Mouse (Mus musculus) intestine, embryonic 14.5 days (tissue): Measurements from ENCODE around the gene Tnfsf13b. TPM values are rescaled to one million over a fixed set of nuclear protein-coding genes. Genes with fewer than 3 reads are reported as not detected.
A peak's percentile ranks its signal among the peaks of the same experiment; 100 is the strongest.

Experiments
- ATAC-seq: fragments of 200-750 bp; cut with Nextera tagmentation; replicated peaks from 2 replicates; pipeline ENCODE4 v1.8.0; 2017; ENCODE audit warnings: low read depth, moderate number of reproducible peaks, moderate TSS enrichment, moderate library complexity; ENCODE audit not compliant: low FRiP score, low TSS enrichment
- DNase-seq: peaks from one replicate; pipeline ENCODE4 v3.0.0-alpha.2; 2018; ENCODE audit warnings: low spot score
- H3K27ac ChIP-seq: fragments of 300-500 bp; sonication (generic); 2 replicates; pipeline ENCODE4 v1.5.1; 2014; ENCODE audit warnings: low read depth, mild to moderate bottlenecking, control low read depth
- H3K27me3 ChIP-seq: fragments of 300-500 bp; sonication (generic); replicated peaks from 2 replicates; pipeline ENCODE4 v1.6.1; 2014; ENCODE audit warnings: low read length, control low read depth; ENCODE audit not compliant: control insufficient read depth, insufficient read depth
- H3K36me3 ChIP-seq: fragments of 300-500 bp; sonication (generic); 2 replicates; pipeline ENCODE4 v1.6.1; 2014; ENCODE audit warnings: low read length, control low read depth; ENCODE audit not compliant: control insufficient read depth, insufficient read depth
- H3K4me1 ChIP-seq: fragments of 300-500 bp; sonication (generic); replicated peaks from 2 replicates; pipeline ENCODE4 v1.6.1; 2014; ENCODE audit warnings: low read length, control low read depth, mixed read lengths; ENCODE audit not compliant: control insufficient read depth, insufficient read depth
- H3K4me2 ChIP-seq: fragments of 300-500 bp; sonication (generic); 2 replicates; pipeline ENCODE4 v1.6.1; 2014; ENCODE audit warnings: low read length
- H3K4me3 ChIP-seq: fragments of 300-500 bp; sonication (generic); 2 replicates; pipeline ENCODE4 v1.5.1; 2014; ENCODE audit warnings: low read depth, low read length, control low read depth, mixed read lengths
- H3K9ac ChIP-seq: fragments of 300-500 bp; sonication (generic); 2 replicates; pipeline ENCODE4 v1.6.1; 2014; ENCODE audit warnings: mild to moderate bottlenecking, low read length
- H3K9me3 ChIP-seq: fragments of 300-500 bp; sonication (generic); 2 replicates; pipeline ENCODE4 v1.6.1; 2016; ENCODE audit warnings: low read length, control low read depth; ENCODE audit not compliant: control insufficient read depth
- WGBS: fragments of 180-500 bp; shearing (Covaris S2); extraction: QIAGEN DNeasy Blood & Tissue Kit; methylation state at CpG from one replicate; pipeline ENCODE4 v1.1.7; 2014; 5-methylcytosine and 5-hydroxymethylcytosine counted together
- polyA plus RNA-seq: library from polyadenylated mRNA; unstranded; fragments of >200 nt; fragmentation: Nextera tagmentation; extraction: Ambion mirVana; gene quantifications from 2 replicates; pipeline ENCODE4 v1.2.1, GENCODE M21; 2014

Tnfsf13b gene
- polyA plus RNA-seq, result 0.55 and 0.80 TPM in 2 replicates

DNA sequence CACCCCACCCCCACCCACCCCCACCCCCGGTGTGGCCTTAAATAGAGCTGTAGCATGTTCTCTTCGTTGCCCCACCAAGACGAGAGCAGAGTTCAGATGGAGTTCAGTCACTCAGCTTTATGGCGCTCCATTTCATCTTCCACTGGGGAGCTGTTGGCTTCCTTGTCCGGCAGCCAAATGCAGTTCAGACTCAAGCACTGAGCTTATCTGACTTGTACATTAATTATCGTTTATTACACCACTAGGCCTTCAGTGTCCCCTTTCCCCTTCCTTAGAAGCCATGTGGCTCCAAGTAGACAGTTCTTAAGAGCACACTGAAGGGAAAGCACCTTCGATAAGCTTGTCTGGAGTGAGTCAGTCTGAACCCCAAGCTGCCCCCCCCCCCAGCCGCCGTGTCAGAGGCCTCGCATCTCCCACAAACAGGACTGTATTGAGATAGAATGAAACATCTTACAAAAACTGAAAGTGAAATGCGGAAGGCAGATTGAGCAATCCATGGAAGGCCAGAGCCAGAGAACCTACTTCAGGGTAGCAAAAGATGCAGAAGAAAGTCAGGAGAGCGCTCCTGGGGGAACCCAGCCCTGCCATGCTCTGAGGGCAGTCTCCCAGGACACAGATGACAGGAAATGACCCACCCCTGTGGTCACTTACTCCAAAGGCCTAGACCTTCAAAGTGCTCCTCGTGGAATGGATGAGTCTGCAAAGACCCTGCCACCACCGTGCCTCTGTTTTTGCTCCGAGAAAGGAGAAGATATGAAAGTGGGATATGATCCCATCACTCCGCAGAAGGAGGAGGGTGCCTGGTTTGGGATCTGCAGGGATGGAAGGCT lies at the start of gene Tnfsf13b:
Tnfsf13b (plus strand) TSS at position 312 of the 830 bp plus-strand sequence.
- H3K9me3 ChIP-seq, result no peaks in the 10 kb centered on the region
- H3K4me2 ChIP-seq, result peak within 1 kb of the TSS; percentile 72
- H3K27ac ChIP-seq, result no peak within 1 kb of the TSS
- ATAC-seq (peak; percentile 77), DNase-seq (peak; percentile 53)
- peaks cover 8% of the 10 kb centered on the region for H3K4me1 ChIP-seq
- H3K4me3 ChIP-seq, result peak within 1 kb of the TSS; percentile 25
- 52% methylated on average over 16 of the region's 16 CpGs for WGBS
- no peaks in the 10 kb centered on the region for H3K27me3 ChIP-seq
- H3K36me3 ChIP-seq, result no peaks in the 10 kb centered on the region
- no peak within 1 kb of the TSS for H3K9ac ChIP-seq

DNA sequence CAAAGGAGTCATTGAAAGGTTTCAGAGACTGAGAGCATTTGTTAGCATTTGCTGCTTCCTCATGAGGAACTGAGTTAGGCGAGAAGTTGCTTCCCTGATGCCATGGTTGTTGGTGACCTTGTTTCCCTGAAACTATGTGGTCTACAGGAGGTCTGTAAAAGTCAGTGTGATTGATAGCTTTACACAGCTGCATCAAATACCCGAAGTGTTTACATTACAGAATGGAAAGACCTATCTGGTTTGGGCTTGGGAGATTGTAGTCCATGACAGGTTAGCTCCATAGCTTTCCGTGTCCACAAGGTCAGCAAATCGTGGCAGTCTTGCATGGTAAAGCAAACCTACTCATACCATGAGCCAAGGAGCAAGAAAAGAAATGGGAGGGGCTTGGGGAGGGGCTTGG lies 47.9 kb upstream of the Tnfsf13b start:
- DNase-seq (no peak), ATAC-seq (no peak)
- H3K4me1 ChIP-seq, result no peaks in the 10 kb centered on the region
- H3K27ac ChIP-seq, result no peak overlapping the region
- H3K9me3 ChIP-seq, result no peaks in the 10 kb centered on the region
- no peaks in the 10 kb centered on the region for H3K36me3 ChIP-seq
- no peak overlapping the region for H3K4me2 ChIP-seq
- H3K27me3 ChIP-seq, result no peaks in the 10 kb centered on the region
- 50% methylated on average over 4 of the region's 4 CpGs for WGBS
- H3K9ac ChIP-seq, result no peak overlapping the region
- no peak overlapping the region for H3K4me3 ChIP-seq

DNA sequence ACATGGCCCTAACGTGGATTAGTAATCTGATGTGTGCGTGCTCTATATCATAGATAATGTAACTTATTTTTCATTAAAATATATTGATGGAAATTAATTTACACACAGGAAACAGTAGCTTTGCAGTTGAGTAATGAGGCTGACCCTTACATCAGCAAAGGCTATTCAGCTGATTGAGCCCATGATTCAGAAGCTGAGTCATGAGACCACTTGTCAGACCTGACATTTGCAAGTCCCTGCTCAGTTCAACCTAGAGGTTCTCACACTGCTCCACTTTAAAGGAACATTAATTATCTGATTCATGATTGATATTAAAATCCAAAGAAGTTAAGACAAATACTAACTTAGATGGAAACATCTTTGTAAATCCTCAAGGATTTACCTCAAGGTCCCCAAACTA lies 46.3 kb upstream of the Tnfsf13b start:
- Histone ChIP-seq H3K27me3 (no peaks in the 10 kb centered on the region), H3K27ac (no peak overlapping the region), H3K9me3 (no peaks in the 10 kb centered on the region), H3K4me2 (no peak overlapping the region), H3K9ac (no peak overlapping the region), H3K36me3 (no peaks in the 10 kb centered on the region), H3K4me1 (no peaks in the 10 kb centered on the region), H3K4me3 (no peak overlapping the region)
- ATAC-seq, result no peak
- 90% methylated on average over 2 of the region's 2 CpGs for WGBS
- DNase-seq, result no peak

DNA sequence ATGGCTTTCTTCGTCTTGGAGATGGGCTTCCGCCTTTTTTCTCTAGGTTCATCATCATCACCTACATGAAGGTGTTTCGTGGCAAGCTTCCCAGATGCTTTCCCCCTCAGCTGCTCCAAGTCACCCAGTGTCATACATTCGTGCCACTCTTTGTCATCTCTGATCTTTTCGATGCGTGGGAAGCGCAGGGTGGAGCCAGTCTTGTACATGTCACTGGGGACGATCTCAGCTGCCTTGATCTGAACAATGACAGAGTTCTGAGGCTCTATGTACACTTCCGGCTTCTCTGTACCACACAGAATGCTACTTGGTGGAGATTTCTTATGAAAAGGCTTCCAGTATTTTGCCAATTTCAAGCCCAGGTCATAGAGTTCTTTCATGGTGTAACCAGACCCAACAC lies 34.4 kb upstream of the Tnfsf13b start:
- no peaks in the 10 kb centered on the region for H3K9me3 ChIP-seq
- no peak overlapping the region for H3K27ac ChIP-seq
- no peak for ATAC-seq
- 97% methylated on average over 9 of the region's 9 CpGs for WGBS
- no peak overlapping the region for H3K4me3 ChIP-seq
- no peaks in the 10 kb centered on the region for H3K27me3 ChIP-seq
- H3K9ac ChIP-seq, result no peak overlapping the region
- H3K4me2 ChIP-seq, result no peak overlapping the region
- DNase-seq, result no peak
- H3K4me1 ChIP-seq, result peaks cover 9% of the 10 kb centered on the region; the same call in 1 of the 2 replicates
- H3K36me3 ChIP-seq, result peaks cover 37% of the 10 kb centered on the region

DNA sequence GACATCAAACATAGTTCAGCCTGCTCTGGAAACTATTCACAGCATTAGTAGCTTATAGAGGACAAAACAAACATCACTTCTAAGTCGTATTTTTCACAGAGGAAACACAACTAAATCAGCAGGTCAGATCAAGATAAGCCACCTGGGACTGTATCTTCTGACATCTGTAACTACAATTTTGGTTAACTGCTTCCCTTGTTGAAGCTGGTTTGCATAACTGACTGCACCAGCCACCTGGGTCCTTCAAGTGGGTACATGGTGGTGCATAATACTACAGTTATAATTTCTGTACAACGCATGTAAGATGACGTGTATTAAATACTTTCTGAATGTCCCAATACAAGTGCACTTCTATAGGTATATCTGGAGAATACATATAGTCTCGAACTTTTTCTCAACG lies 31.0 kb upstream of the Tnfsf13b start:
- Histone ChIP-seq H3K4me2 (peak overlapping the region; percentile 74), H3K9ac (peak overlapping the region; percentile 49)

DNA sequence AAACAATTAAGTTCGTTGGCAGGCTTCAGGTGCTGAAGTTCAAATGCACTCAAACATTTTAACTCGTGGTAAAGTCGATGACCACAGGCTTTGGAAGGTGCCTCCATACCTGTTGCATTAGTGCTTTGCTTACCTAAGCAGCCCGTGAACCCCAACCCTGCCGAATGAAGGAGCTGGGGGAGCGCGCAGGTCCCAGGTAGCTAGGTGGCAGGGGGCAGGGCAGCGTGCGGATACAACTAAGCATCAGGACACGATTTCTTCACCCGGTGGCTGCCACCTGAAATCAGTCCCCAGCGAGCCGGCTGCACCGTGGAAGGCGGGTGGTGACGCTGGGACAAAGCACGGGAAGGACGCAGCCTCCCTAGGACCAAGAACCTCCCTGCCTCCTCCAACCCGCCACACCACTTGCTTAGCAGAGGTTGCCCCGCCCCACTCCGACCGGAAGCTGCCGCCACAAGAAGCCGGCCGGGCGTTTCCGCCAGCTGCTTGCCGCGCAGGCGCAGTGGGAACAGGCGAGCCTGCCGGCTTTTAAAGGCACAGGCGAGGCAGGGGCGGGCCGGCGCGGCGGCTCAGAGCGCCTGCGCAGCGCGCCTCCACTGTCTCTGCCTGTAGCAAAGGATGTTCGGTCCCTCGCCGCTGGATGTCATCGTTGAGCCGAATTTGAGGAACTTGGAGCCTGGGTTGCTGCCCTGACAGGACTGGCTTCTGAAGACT lies 30.2 kb upstream of the Tnfsf13b start:
- peaks cover 25% of the 10 kb centered on the region for H3K36me3 ChIP-seq
- ATAC-seq (peak; percentile 94), DNase-seq (peak; percentile 95)
- H3K27me3 ChIP-seq, result no peaks in the 10 kb centered on the region
- under 1% methylated on average over 47 of the region's 47 CpGs for WGBS
- H3K9ac ChIP-seq, result peak overlapping the region; percentile 49
- peak overlapping the region; percentile 74 for H3K4me2 ChIP-seq
- H3K9me3 ChIP-seq, result no peaks in the 10 kb centered on the region
- H3K4me3 ChIP-seq, result peak overlapping the region; percentile 73
- H3K27ac ChIP-seq, result no peak overlapping the region; the same call in 1 of the 2 replicates
- peaks cover 29% of the 10 kb centered on the region for H3K4me1 ChIP-seq

More for the DNA sequence above, 31.0 kb upstream of the Tnfsf13b start:
- ATAC-seq (no peak), DNase-seq (no peak)
- Histone ChIP-seq H3K4me3 (peak overlapping the region; percentile 73), H3K4me1 (peaks cover 29% of the 10 kb centered on the region), H3K27ac (no peak overlapping the region), H3K36me3 (peaks cover 28% of the 10 kb centered on the region), H3K27me3 (no peaks in the 10 kb centered on the region), H3K9me3 (no peaks in the 10 kb centered on the region)
- 42% methylated on average over 5 of the region's 5 CpGs for WGBS

DNA sequence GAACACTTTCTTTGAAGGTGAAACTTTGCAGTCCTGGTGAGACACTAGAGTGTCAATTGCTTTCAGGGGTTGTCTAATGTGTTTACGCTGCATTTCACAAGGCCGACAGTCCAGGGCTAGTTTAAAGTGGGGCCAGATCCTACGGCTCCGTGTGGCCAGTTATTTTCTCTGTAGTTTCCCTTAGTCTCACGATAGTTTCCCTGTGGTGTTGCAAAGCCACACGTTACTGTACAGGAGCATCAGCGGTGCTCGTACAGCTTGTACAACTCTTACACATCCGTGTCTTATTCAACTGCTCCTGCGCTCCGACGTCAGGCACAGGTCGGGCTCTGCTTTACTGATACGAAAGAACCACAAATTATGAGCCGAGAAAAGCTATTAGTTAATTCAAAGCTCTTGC lies 29.3 kb upstream of the Tnfsf13b start:
- Histone ChIP-seq H3K4me1 (peaks cover 29% of the 10 kb centered on the region), H3K9me3 (no peaks in the 10 kb centered on the region), H3K4me2 (peak overlapping the region; percentile 74), H3K27ac (peak overlapping the region; percentile 79), H3K4me3 (peak overlapping the region; percentile 95), H3K9ac (peak overlapping the region; percentile 91), H3K36me3 (peaks cover 16% of the 10 kb centered on the region), H3K27me3 (no peaks in the 10 kb centered on the region)
- 36% methylated on average over 15 of the region's 15 CpGs for WGBS
- peak; percentile 50 for DNase-seq
- ATAC-seq, result no peak

DNA sequence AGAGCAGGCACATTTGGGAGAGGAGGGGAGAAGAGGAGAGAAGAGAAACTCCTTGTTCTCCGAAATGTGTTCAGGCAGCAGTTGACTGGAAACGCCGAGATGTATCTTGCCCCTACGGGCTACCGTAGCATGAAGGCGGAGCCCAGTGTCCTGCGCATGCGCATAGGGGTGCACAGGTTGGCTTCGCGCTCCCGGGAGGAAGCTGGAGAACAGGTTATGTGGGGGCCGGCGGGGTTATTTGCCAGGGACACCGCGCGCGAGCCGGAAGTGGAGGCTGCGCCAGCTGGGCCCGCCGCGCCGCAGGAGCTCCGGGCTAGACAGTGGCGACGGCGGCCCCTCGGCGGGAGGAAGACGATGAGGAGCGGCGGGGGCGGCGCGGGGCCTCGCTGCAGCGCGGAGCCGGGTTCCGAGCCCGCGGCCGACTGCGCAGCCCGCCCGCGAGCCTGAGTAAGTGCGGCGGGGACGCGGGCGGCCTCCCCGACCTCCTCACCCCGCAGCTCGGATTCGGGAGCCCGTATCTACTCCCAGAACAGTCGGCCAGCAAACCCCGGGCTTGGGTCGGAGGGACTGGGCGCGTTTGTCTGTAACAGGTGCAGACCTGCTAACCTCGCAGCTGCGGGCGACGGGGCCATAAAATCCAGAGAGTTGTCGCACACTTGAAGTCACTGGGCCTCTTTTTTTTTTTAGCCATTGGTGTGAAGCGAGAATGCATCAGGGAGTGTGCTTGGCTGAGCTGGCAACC lies 28.5 kb upstream of the Tnfsf13b start, which contains the start of the genes Lig4 and Abhd13:
Lig4 (minus strand) TSS at position 114 of the 742 bp plus-strand sequence.
Abhd13 (plus strand) TSS at position 135 of the 742 bp plus-strand sequence.
- Histone ChIP-seq H3K9ac (peak within 1 kb of the TSS; percentile 91), H3K9me3 (no peaks in the 10 kb centered on the region), H3K4me2 (peak within 1 kb of the TSS; percentile 74), H3K36me3 (peaks cover 8% of the 10 kb centered on the region), H3K27me3 (no peaks in the 10 kb centered on the region), H3K4me1 (peaks cover 29% of the 10 kb centered on the region), H3K4me3 (peak within 1 kb of the TSS; percentile 95), H3K27ac (peak within 1 kb of the TSS; percentile 79)
- DNase-seq (peak; percentile 99), ATAC-seq (peak; percentile 82)
- under 1% methylated on average over 68 of the region's 68 CpGs for WGBS
